Mouse (Mus musculus): ENCODE measurements around the gene Pafah1b2. TPM values are rescaled to one million over a fixed set of nuclear protein-coding genes. Genes with fewer than 3 reads are reported as not detected.
A peak's percentile ranks its signal among the peaks of the same experiment; 100 is the strongest.

The Pafah1b2 gene
- polyA plus RNA-seq (2016; fragmentation: Nextera tagmentation; extraction: Ambion mirVana), result 291 and 326 TPM in 2 replicates

DNA sequence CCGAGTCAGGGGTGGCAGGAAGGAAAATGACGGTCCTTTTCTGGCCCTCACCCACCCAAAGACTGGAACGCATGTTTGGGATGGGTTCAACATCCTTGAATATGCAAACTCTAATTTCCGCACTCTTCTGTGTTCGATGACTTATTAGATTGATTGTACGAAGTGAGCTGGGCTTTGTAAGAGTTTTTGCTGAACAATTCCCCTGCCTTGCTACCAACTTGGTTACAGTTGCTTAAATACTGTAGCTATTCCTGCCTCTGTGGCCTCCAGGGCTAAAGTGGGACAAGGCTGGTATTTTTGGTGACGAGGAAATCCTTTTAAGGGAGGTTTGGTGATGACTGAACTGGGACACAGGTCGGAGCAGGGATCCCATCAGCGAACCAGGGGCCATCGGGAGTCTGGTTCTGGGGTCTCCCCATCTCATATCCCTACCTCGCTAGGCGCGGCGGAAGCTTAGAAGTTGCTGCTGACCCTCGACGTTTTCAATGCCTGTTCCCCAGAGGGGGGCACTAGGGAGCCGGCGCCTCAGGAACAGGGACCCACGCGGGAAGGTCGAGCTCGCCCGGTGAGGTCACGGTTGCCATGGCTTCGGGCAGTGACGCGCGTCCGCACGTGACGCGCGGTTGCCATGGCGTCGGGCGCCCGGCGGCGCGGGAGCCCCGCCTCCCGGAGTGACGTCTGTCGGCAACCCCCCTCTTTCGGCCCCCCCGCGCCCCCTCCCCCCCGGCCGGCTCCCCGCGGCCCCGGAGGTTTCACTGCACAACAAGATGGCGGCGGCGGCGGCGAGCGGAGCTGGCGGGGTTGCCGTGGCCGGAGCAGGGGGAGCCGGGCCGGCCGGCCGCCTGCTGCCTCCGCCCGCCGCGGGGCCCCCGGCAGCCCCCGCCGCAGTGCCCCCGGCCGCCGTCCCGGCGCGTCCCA is at the start of gene Pafah1b2, which contains the start of gene Sik3:
TSS of gene Pafah1b2 (minus strand) at position 600 of the 918 bp plus-strand sequence.
TSS of gene Sik3 (plus strand) at position 730 of the 918 bp plus-strand sequence.
- peak within 1 kb of the TSS; percentile 91 for H3K4me3 ChIP-seq
- H3K27me3 ChIP-seq, result no peaks in the 10 kb centered on the region; the same call in 1 of the 2 replicates
- peak; percentile 83 for ATAC-seq (ENCODE audit: low FRiP score, low read depth)
- 6% methylated on average over 38 of the region's 78 CpGs for WGBS
- no peaks in the 10 kb centered on the region for H3K36me3 ChIP-seq
- peaks cover 46% of the 10 kb centered on the region for H3K4me1 ChIP-seq
- H3K4me2 ChIP-seq (replicated peaks), result peak within 1 kb of the TSS; percentile 76
- H3K9ac ChIP-seq (replicated peaks), result peak within 1 kb of the TSS; percentile 98
- peak within 1 kb of the TSS; percentile 90 for H3K27ac ChIP-seq (replicated peaks)
- H3K9me3 ChIP-seq, result no peaks in the 10 kb centered on the region

DNA sequence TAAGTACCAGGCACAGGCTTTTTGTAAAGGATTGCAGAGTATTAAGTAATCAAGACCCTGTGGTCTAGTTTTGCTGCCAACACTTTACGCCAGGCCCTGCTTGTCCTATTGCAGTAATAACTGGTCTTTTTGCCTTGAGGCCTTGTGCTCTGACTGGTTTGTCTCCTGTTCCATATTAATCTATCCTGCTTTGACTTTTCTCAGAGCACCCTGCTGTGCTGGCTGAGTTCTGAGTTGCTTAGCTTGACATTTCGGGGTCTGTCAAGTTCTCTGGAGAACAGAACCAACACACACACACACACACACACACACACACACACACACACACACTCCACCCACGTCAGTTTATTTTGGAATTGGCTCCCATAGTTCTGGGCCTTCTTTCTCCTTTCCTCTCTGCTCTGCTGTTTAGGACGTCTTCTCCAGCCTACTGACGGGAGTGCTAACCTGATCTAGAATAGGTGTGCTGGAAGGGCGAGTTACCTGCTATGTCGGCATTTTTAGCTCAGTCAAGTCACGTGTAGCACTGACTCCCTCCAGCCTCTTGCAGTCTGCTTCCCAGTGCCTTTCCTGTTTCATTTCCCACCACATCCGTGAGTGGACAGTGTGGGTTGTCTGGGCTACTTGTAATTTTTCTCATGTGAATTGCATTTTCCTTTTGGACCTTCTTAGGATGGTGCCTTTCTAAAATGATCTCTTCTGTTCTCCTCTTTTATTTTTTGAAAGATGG is 49.4 kb upstream of the Pafah1b2 start:
- Histone ChIP-seq H3K4me2 (replicated peaks) (no peak overlapping the region), H3K9me3 (no peaks in the 10 kb centered on the region), H3K4me1 (no peaks in the 10 kb centered on the region; the same call in 1 of the 2 replicates), H3K27ac (replicated peaks) (no peak overlapping the region), H3K36me3 (no peaks in the 10 kb centered on the region), H3K4me3 (no peak overlapping the region), H3K9ac (replicated peaks) (no peak overlapping the region), H3K27me3 (no peaks in the 10 kb centered on the region)
- ATAC-seq (ENCODE audit: low FRiP score, low read depth), result no peak
- 83% methylated on average over 9 of the region's 9 CpGs for WGBS

DNA sequence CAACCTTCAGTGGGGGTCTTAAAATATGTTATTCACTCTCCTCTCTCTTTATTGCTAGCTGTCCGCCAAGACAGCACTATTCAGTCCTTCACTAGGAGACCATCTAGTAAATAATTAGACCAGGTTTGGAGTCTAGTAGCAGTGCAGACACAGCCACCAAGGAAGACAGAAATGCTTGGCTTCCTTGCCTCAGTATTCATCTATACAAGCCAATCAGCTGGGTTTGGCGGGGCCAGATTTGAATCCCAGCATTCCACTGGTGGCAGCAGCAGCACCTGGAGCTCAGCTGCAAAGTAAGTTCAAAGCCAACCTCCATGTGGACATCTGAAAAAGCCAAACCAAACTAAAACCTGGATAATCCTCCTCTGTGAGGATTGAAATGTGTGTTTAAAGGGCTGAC is 47.8 kb upstream of the Pafah1b2 start:
- H3K9me3 ChIP-seq, result no peaks in the 10 kb centered on the region
- ATAC-seq (ENCODE audit: low FRiP score, low read depth), result no peak
- no peak overlapping the region for H3K9ac ChIP-seq (replicated peaks)
- H3K36me3 ChIP-seq, result no peaks in the 10 kb centered on the region
- WGBS, result 88% methylated on average over 2 of the region's 2 CpGs
- H3K4me2 ChIP-seq (replicated peaks), result no peak overlapping the region
- no peaks in the 10 kb centered on the region for H3K4me1 ChIP-seq
- no peaks in the 10 kb centered on the region for H3K27me3 ChIP-seq
- H3K4me3 ChIP-seq, result no peak overlapping the region
- H3K27ac ChIP-seq (replicated peaks), result no peak overlapping the region

DNA sequence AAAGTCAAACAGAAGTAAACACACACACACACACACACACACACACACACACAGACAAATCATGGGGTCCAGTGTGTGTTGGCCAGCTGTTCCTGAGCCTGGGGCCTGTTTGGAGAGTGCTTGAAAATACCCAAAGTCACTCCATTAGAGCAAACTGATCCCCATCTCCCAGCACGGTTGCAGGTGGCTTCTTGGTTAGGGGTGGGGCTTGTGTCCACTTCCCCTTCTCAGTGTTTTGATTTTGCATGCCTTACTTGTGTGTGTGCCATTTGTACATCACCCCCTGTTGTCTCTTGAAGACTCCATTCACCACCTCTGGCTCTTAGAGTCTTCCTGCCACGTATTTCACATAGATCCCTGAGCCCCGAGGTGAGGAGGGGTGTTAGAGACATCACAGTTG is 45.6 kb upstream of the Pafah1b2 start:
- Histone ChIP-seq H3K9ac (replicated peaks) (no peak overlapping the region), H3K4me1 (peaks cover 12% of the 10 kb centered on the region), H3K36me3 (no peaks in the 10 kb centered on the region), H3K27me3 (no peaks in the 10 kb centered on the region), H3K4me3 (no peak overlapping the region), H3K27ac (replicated peaks) (no peak overlapping the region), H3K4me2 (replicated peaks) (no peak overlapping the region), H3K9me3 (no peaks in the 10 kb centered on the region)
- 92% methylated on average over 3 of the region's 3 CpGs for WGBS
- no peak for ATAC-seq (ENCODE audit: low FRiP score, low read depth)

- Histone ChIP-seq H3K9ac (replicated peaks) (no peak overlapping the region), H3K27ac (replicated peaks) (no peak overlapping the region), H3K9me3 (no peaks in the 10 kb centered on the region), H3K36me3 (no peaks in the 10 kb centered on the region), H3K4me3 (no peak overlapping the region), H3K4me1 (peaks cover 20% of the 10 kb centered on the region), H3K4me2 (replicated peaks) (no peak overlapping the region), H3K27me3 (no peaks in the 10 kb centered on the region)
- WGBS, result 70% methylated on average over 9 of the region's 9 CpGs
- no peak for ATAC-seq (ENCODE audit: low FRiP score, low read depth)
Measured at GRCm38 (mm10) chr9:46053014-46053666, 40.6 kb upstream of the Pafah1b2 start.

GRCm38 (mm10) chr9:46050203-46050602 is 37.7 kb upstream of the Pafah1b2 start:
- H3K4me1 ChIP-seq, result peaks cover 34% of the 10 kb centered on the region
- H3K4me2 ChIP-seq (replicated peaks), result no peak overlapping the region
- H3K9ac ChIP-seq (replicated peaks), result no peak overlapping the region
- no peak for ATAC-seq (ENCODE audit: low FRiP score, low read depth)
- no peak overlapping the region for H3K27ac ChIP-seq (replicated peaks)
- no peaks in the 10 kb centered on the region for H3K9me3 ChIP-seq
- no peaks in the 10 kb centered on the region for H3K27me3 ChIP-seq
- no peaks in the 10 kb centered on the region for H3K36me3 ChIP-seq
- H3K4me3 ChIP-seq, result no peak overlapping the region
- 52% methylated on average over 8 of the region's 8 CpGs for WGBS

DNA sequence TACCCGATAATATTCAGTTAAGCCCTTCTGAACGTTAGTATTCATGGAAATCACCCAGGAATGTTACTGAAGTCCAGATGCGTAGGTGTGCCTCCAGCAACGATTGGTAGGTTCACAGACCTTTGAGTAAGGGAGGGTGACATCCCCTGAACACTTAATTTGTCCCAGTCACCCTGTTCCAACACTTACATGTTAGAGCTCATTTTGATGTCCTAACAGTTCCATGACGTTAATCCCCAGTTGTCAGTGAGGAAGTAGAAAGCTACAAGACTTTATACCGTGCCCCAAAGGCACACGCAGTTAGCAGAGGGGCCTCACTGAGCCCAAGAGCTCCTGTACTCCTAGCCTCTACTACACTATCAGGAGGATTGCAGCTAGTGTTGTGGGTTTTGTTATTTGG is 37.0 kb upstream of the Pafah1b2 start:
- ATAC-seq (ENCODE audit: low FRiP score, low read depth), result no peak
- WGBS, result 82% methylated on average over 7 of the region's 7 CpGs
- H3K9me3 ChIP-seq, result no peaks in the 10 kb centered on the region
- peaks cover 30% of the 10 kb centered on the region for H3K4me1 ChIP-seq
- H3K4me3 ChIP-seq, result no peak overlapping the region
- H3K27ac ChIP-seq (replicated peaks), result no peak overlapping the region
- no peaks in the 10 kb centered on the region for H3K36me3 ChIP-seq
- H3K4me2 ChIP-seq (replicated peaks), result no peak overlapping the region
- no peak overlapping the region for H3K9ac ChIP-seq (replicated peaks)
- no peaks in the 10 kb centered on the region for H3K27me3 ChIP-seq

DNA sequence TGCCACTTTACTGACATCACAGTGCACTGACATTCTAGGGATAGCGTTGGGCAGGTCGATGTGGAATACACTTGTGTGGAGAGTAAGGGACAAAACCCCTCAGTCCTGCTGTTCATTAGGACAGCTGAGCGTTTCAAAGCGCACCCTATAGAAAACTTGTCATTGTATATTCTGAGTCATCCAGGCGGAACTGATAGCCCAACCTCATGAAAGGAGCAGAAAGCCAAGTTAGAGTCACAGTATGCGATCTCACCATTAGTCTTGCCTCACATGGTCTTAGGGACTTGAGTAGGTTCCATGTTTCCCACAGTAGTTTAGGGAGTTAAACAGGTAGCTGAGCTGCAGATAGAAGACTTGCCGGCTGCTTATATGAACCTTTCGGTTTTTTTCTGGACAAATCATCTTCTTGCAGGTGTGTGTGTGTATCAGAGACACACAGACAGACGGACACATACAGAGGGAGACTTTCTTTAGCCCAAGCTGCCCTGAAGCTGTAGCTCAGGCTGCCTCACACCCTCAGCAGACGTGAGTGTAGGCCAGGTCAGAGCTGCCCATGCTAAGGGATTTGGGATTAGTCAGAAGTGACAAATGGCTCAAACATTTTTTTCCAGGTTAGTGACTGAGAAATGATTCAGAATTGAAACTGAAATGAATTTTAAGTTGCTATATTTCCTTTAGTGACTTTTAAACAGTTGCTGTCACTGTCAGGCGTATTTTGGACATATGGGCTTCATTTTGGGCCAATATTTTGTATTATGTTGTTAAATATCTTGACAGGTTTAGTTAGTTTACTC is 34.4 kb upstream of the Pafah1b2 start:
- H3K4me3 ChIP-seq, result no peak overlapping the region
- no peaks in the 10 kb centered on the region for H3K36me3 ChIP-seq
- H3K9me3 ChIP-seq, result no peaks in the 10 kb centered on the region
- no peak overlapping the region for H3K27ac ChIP-seq (replicated peaks)
- no peak overlapping the region for H3K4me2 ChIP-seq (replicated peaks)
- no peak for ATAC-seq (ENCODE audit: low FRiP score, low read depth)
- H3K9ac ChIP-seq (replicated peaks), result no peak overlapping the region
- no peaks in the 10 kb centered on the region for H3K27me3 ChIP-seq
- H3K4me1 ChIP-seq, result peaks cover 17% of the 10 kb centered on the region; the same call in 1 of the 2 replicates
- 62% methylated on average over 11 of the region's 11 CpGs for WGBS

DNA sequence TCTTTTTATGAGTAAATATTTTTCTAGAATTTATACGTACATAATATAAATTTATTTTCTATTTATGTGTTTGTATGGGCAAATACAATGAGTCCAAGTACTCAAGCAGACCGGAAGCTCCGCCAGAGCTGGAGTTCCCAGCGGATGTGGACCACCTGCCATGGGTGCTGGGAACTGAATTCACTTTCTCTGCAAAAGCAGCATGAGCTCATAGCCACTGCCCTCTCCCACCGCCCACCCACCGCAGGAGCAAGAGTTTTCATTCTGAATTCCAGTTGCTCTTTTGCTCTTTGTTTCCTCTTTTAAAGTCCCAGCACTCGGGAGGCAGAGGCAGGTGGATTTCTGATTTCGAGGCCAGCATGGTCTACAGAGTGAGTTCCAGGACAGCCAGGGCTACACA is 31.1 kb upstream of the Pafah1b2 start:
- H3K9me3 ChIP-seq, result no peaks in the 10 kb centered on the region
- ATAC-seq (ENCODE audit: low FRiP score, low read depth), result no peak
- no peak overlapping the region for H3K4me2 ChIP-seq (replicated peaks)
- no peak overlapping the region for H3K4me3 ChIP-seq
- peaks cover 14% of the 10 kb centered on the region; the same call in 1 of the 2 replicates for H3K4me1 ChIP-seq
- 82% methylated on average over 8 of the region's 8 CpGs for WGBS
- H3K9ac ChIP-seq (replicated peaks), result no peak overlapping the region
- no peaks in the 10 kb centered on the region for H3K27me3 ChIP-seq
- H3K27ac ChIP-seq (replicated peaks), result no peak overlapping the region
- peaks cover 5% of the 10 kb centered on the region for H3K36me3 ChIP-seq

DNA sequence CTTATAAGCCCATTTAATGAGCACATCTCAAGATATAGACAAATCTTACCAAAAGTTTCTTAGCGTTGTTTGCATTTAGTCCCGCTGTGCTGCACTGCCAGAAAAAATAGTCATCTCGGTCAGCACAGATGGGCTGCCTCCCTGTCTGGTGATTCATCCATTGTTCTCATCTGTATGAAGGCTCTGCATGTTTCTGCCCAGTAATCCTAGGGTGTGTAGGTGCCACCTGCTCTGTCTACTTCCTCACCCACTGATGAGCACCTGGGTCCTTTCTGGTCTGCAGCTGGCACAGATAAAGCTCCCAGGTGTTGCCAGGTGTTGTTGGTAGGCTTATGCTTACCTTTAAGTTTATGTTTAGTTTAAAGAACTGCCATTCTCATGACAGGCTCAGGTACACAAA is 29.9 kb upstream of the Pafah1b2 start:
- Histone ChIP-seq H3K9ac (replicated peaks) (no peak overlapping the region), H3K4me1 (peaks cover 14% of the 10 kb centered on the region; the same call in 1 of the 2 replicates), H3K27me3 (no peaks in the 10 kb centered on the region), H3K4me3 (no peak overlapping the region), H3K36me3 (peaks cover 5% of the 10 kb centered on the region), H3K4me2 (replicated peaks) (no peak overlapping the region), H3K9me3 (no peaks in the 10 kb centered on the region), H3K27ac (replicated peaks) (no peak overlapping the region)
- 69% methylated on average over 3 of the region's 3 CpGs for WGBS
- ATAC-seq (ENCODE audit: low FRiP score, low read depth), result no peak

- H3K9me3 ChIP-seq, result no peaks in the 10 kb centered on the region
- H3K9ac ChIP-seq (replicated peaks), result no peak overlapping the region
- WGBS, result 87% methylated on average over 2 of the region's 2 CpGs
- H3K4me1 ChIP-seq, result peaks cover 4% of the 10 kb centered on the region; the same call in 1 of the 2 replicates
- H3K4me3 ChIP-seq, result no peak overlapping the region
- H3K4me2 ChIP-seq (replicated peaks), result no peak overlapping the region
- ATAC-seq (ENCODE audit: low FRiP score, low read depth), result no peak
- no peaks in the 10 kb centered on the region for H3K27me3 ChIP-seq
- no peak overlapping the region for H3K27ac ChIP-seq (replicated peaks)
- H3K36me3 ChIP-seq, result peaks cover 5% of the 10 kb centered on the region
Measured at GRCm38 (mm10) chr9:46041186-46041585, 28.7 kb upstream of the Pafah1b2 start.
